Mouse (Mus musculus) liver, embryonic 13.5 days (tissue): ENCODE measurements at regions not wholly inside any gene's neighbourhood (a gene's known extent, or its start where the extent isn't known, plus 50 kb on each side); places are given as distances from the start of the nearest gene placed in this dataset.

Experiments used
- ATAC-seq: fragments of 200-750 bp; cut with Nextera tagmentation; 2 replicates; pipeline ENCODE4 v1.8.0; 2017; ENCODE audit warnings: low read depth, mild to moderate bottlenecking, moderate number of reproducible peaks, moderate library complexity
- DNase-seq: peaks from one replicate; pipeline ENCODE4 v3.0.0; 2022
- H3K27ac ChIP-seq: fragments of 300-500 bp; sonication (generic); 2 replicates; pipeline ENCODE4 v1.5.1; 2015; ENCODE audit warnings: moderate library complexity, mild to moderate bottlenecking, inconsistent platforms
- H3K27me3 ChIP-seq: fragments of 300-500 bp; sonication (generic); 2 replicates; pipeline ENCODE4 v1.6.1; 2015; ENCODE audit warnings: mild to moderate bottlenecking, inconsistent platforms
- H3K36me3 ChIP-seq: fragments of 300-500 bp; sonication (generic); 2 replicates; pipeline ENCODE4 v1.6.1; 2015; ENCODE audit warnings: mild to moderate bottlenecking, inconsistent platforms
- H3K4me1 ChIP-seq: fragments of 300-500 bp; sonication (generic); replicated peaks from 2 replicates; pipeline ENCODE4 v1.6.1; 2015; ENCODE audit warnings: inconsistent platforms
- H3K4me2 ChIP-seq: fragments of 300-500 bp; sonication (generic); 2 replicates; pipeline ENCODE4 v1.6.1; 2015; ENCODE audit warnings: inconsistent platforms, mild to moderate bottlenecking, moderate library complexity
- H3K4me3 ChIP-seq: fragments of 300-500 bp; sonication (generic); replicated peaks from 2 replicates; pipeline ENCODE4 v1.5.1; 2015; ENCODE audit warnings: mild to moderate bottlenecking, inconsistent platforms
- H3K9ac ChIP-seq: fragments of 300-500 bp; sonication (generic); 2 replicates; pipeline ENCODE4 v1.6.1; 2015; ENCODE audit warnings: mild to moderate bottlenecking, inconsistent platforms
- H3K9me3 ChIP-seq: fragments of 300-500 bp; sonication (generic); replicated peaks from 2 replicates; pipeline ENCODE4 v1.6.1; 2016; ENCODE audit warnings: inconsistent platforms
- WGBS: fragments of 180-500 bp; shearing (Covaris S2); methylation state at CpG from one replicate; pipeline ENCODE4 v1.1.7; 2015; ENCODE audit not compliant: insufficient replicate concordance; 5-methylcytosine and 5-hydroxymethylcytosine counted together

GRCm38 (mm10) chr12:109893657-109894056 is 293.5 kb upstream of the Rtl1 start:
- Histone ChIP-seq H3K9me3 (no peaks in the 10 kb centered on the region), H3K4me1 (no peaks in the 10 kb centered on the region), H3K4me2 (no peak overlapping the region), H3K9ac (no peak overlapping the region), H3K27me3 (no peaks in the 10 kb centered on the region), H3K36me3 (no peaks in the 10 kb centered on the region), H3K4me3 (no peak overlapping the region), H3K27ac (no peak overlapping the region)
- 49% methylated on average over 4 of the region's 4 CpGs for whole genome bisulfite sequencing
- DNase-seq (no peak), ATAC-seq (no peak)

GRCm38 (mm10) chr12:109895389-109895788 is 295.3 kb upstream of the Rtl1 start:
- ATAC-seq: no peak
- Histone ChIP-seq H3K27ac (no peak overlapping the region), H3K9me3 (no peaks in the 10 kb centered on the region), H3K4me1 (no peaks in the 10 kb centered on the region), H3K9ac (no peak overlapping the region), H3K27me3 (no peaks in the 10 kb centered on the region), H3K36me3 (no peaks in the 10 kb centered on the region), H3K4me3 (no peak overlapping the region), H3K4me2 (no peak overlapping the region)
- no peak for DNase-seq
- 52% methylated on average over 7 of the region's 7 CpGs for WGBS

- H3K27me3 ChIP-seq: no peaks in the 10 kb centered on the region
- DNase-seq: no peak
Observed at GRCm38 (mm10) chr12:109896397-109896796, 296.3 kb upstream of the Rtl1 start.

GRCm38 (mm10) chr12:109896906-109897305 is 296.8 kb upstream of the Rtl1 start:
- H3K27me3 ChIP-seq: no peaks in the 10 kb centered on the region
- H3K9me3 ChIP-seq: 0 out of 2 replicates have a peak, but pooled peaks cover 4% of the 10 kb centered on the region
- H3K9ac ChIP-seq: no peak overlapping the region
- H3K4me1 ChIP-seq: no peaks in the 10 kb centered on the region
- no peak overlapping the region for H3K4me2 ChIP-seq
- no peaks in the 10 kb centered on the region for H3K36me3 ChIP-seq
- 70% methylated on average over 10 of the region's 10 CpGs for WGBS
- no peak for ATAC-seq
- DNase-seq: no peak
- no peak overlapping the region for H3K27ac ChIP-seq
- H3K4me3 ChIP-seq: no peak overlapping the region

More at GRCm38 (mm10) chr12:109896397-109896796, 296.3 kb upstream of the Rtl1 start:
- ATAC-seq: no peak
- Histone ChIP-seq H3K4me2 (no peak overlapping the region), H3K9ac (no peak overlapping the region), H3K9me3 (0 out of 2 replicates have a peak, but pooled peaks cover under 1% of the 10 kb centered on the region), H3K36me3 (no peaks in the 10 kb centered on the region), H3K27ac (no peak overlapping the region), H3K4me1 (no peaks in the 10 kb centered on the region), H3K4me3 (no peak overlapping the region)
- WGBS: 69% methylated on average over 9 of the region's 9 CpGs

GRCm38 (mm10) chr12:109897861-109898385 is 297.8 kb upstream of the Rtl1 start:
- no peak for DNase-seq
- Histone ChIP-seq H3K4me3 (no peak overlapping the region), H3K27ac (no peak overlapping the region), H3K4me1 (no peaks in the 10 kb centered on the region), H3K36me3 (no peaks in the 10 kb centered on the region), H3K9ac (no peak overlapping the region), H3K9me3 (0 out of 2 replicates have a peak, but pooled peaks cover 4% of the 10 kb centered on the region), H3K27me3 (no peaks in the 10 kb centered on the region), H3K4me2 (no peak overlapping the region)
- WGBS: 73% methylated on average over 11 of the region's 11 CpGs
- no peak for ATAC-seq

GRCm38 (mm10) chr12:109899420-109899819 is 299.3 kb upstream of the Rtl1 start:
- no peak for DNase-seq
- H3K4me2 ChIP-seq: no peak overlapping the region
- ATAC-seq: no peak
- H3K9ac ChIP-seq: no peak overlapping the region
- H3K36me3 ChIP-seq: no peaks in the 10 kb centered on the region
- no peaks in the 10 kb centered on the region for H3K27me3 ChIP-seq
- no peaks in the 10 kb centered on the region for H3K4me1 ChIP-seq
- H3K27ac ChIP-seq: no peak overlapping the region
- H3K9me3 ChIP-seq: 0 out of 2 replicates have a peak, but pooled peaks cover 4% of the 10 kb centered on the region
- 50% methylated on average over 3 of the region's 3 CpGs for WGBS
- H3K4me3 ChIP-seq: no peak overlapping the region

GRCm38 (mm10) chr12:109910966-109911495 is 310.9 kb upstream of the Rtl1 start:
- H3K9ac ChIP-seq: no peak overlapping the region
- H3K27ac ChIP-seq: no peak overlapping the region
- ATAC-seq (no peak), DNase-seq (no peak)
- no peaks in the 10 kb centered on the region for H3K27me3 ChIP-seq
- no peak overlapping the region for H3K4me3 ChIP-seq
- no peaks in the 10 kb centered on the region for H3K36me3 ChIP-seq
- 60% methylated on average over 9 of the region's 9 CpGs for whole genome bisulfite sequencing
- no peaks in the 10 kb centered on the region for H3K4me1 ChIP-seq
- no peak overlapping the region for H3K4me2 ChIP-seq
- 0 out of 2 replicates have a peak, but pooled peaks cover 2% of the 10 kb centered on the region for H3K9me3 ChIP-seq

GRCm38 (mm10) chr12:109911506-109911905 is 311.4 kb upstream of the Rtl1 start:
- H3K9ac ChIP-seq: no peak overlapping the region
- no peaks in the 10 kb centered on the region for H3K36me3 ChIP-seq
- WGBS: 70% methylated on average over 9 of the region's 9 CpGs
- H3K27me3 ChIP-seq: no peaks in the 10 kb centered on the region
- H3K4me3 ChIP-seq: no peak overlapping the region
- no peak overlapping the region for H3K4me2 ChIP-seq
- H3K4me1 ChIP-seq: no peaks in the 10 kb centered on the region
- H3K9me3 ChIP-seq: 0 out of 2 replicates have a peak, but pooled peaks cover 2% of the 10 kb centered on the region
- ATAC-seq: no peak
- no peak for DNase-seq
- no peak overlapping the region for H3K27ac ChIP-seq

GRCm38 (mm10) chr12:109917761-109918160 is 317.6 kb upstream of the Rtl1 start:
- Histone ChIP-seq H3K9ac (no peak overlapping the region), H3K4me3 (no peak overlapping the region), H3K36me3 (no peaks in the 10 kb centered on the region), H3K9me3 (no peaks in the 10 kb centered on the region), H3K27ac (no peak overlapping the region), H3K4me2 (no peak overlapping the region), H3K4me1 (no peaks in the 10 kb centered on the region), H3K27me3 (no peaks in the 10 kb centered on the region)
- ATAC-seq (no peak), DNase-seq (no peak)
- 51% methylated on average over 6 of the region's 6 CpGs for WGBS

- no peak for ATAC-seq
- WGBS: 66% methylated on average over 8 of the region's 8 CpGs
- Histone ChIP-seq H3K9me3 (no peaks in the 10 kb centered on the region), H3K9ac (no peak overlapping the region), H3K27me3 (no peaks in the 10 kb centered on the region), H3K36me3 (no peaks in the 10 kb centered on the region), H3K4me3 (no peak overlapping the region), H3K27ac (no peak overlapping the region), H3K4me2 (no peak overlapping the region), H3K4me1 (no peaks in the 10 kb centered on the region)
- no peak for DNase-seq
Observed at GRCm38 (mm10) chr12:109918901-109919300, 318.8 kb upstream of the Rtl1 start.

- WGBS: 68% methylated on average over 10 of the region's 10 CpGs
- Histone ChIP-seq H3K27me3 (no peaks in the 10 kb centered on the region), H3K27ac (no peak overlapping the region), H3K9me3 (no peaks in the 10 kb centered on the region), H3K9ac (no peak overlapping the region), H3K4me1 (no peaks in the 10 kb centered on the region), H3K4me3 (no peak overlapping the region), H3K4me2 (no peak overlapping the region), H3K36me3 (no peaks in the 10 kb centered on the region)
- no peak for DNase-seq
- ATAC-seq: no peak
Observed at GRCm38 (mm10) chr12:109922111-109922510, 322.0 kb upstream of the Rtl1 start.

- ATAC-seq: no peak
Observed at GRCm38 (mm10) chr12:109925866-109926265, 325.7 kb upstream of the Rtl1 start.

More at GRCm38 (mm10) chr12:109925866-109926265, 325.7 kb upstream of the Rtl1 start:
- no peak overlapping the region for H3K27ac ChIP-seq
- no peaks in the 10 kb centered on the region for H3K4me1 ChIP-seq
- no peak overlapping the region for H3K4me3 ChIP-seq
- H3K9me3 ChIP-seq: no peaks in the 10 kb centered on the region; the same call in 1 of the 2 replicates
- DNase-seq: no peak
- no peaks in the 10 kb centered on the region for H3K36me3 ChIP-seq
- no peak overlapping the region for H3K9ac ChIP-seq
- WGBS: 71% methylated on average over 6 of the region's 6 CpGs
- no peak overlapping the region for H3K4me2 ChIP-seq
- H3K27me3 ChIP-seq: no peaks in the 10 kb centered on the region
